Mouse (Mus musculus): ENCODE measurements around the gene Maml2.

GRCm38 (mm10) chr9:13552380-13553052 is 254.8 kb downstream of the Maml2 start:
- TF ChIP-seq POLR2A (IDR thresholded peaks at IDR 0.05; ENCODE audit: borderline replicate concordance, insufficient read depth, low read length): no peak
- no peak for TF ChIP-seq CTCF (IDR thresholded peaks at IDR 0.05; ENCODE audit: borderline replicate concordance, insufficient read depth, low read depth, low read length)
